Mouse (Mus musculus): ENCODE results near the gene Pltp.

DNA sequence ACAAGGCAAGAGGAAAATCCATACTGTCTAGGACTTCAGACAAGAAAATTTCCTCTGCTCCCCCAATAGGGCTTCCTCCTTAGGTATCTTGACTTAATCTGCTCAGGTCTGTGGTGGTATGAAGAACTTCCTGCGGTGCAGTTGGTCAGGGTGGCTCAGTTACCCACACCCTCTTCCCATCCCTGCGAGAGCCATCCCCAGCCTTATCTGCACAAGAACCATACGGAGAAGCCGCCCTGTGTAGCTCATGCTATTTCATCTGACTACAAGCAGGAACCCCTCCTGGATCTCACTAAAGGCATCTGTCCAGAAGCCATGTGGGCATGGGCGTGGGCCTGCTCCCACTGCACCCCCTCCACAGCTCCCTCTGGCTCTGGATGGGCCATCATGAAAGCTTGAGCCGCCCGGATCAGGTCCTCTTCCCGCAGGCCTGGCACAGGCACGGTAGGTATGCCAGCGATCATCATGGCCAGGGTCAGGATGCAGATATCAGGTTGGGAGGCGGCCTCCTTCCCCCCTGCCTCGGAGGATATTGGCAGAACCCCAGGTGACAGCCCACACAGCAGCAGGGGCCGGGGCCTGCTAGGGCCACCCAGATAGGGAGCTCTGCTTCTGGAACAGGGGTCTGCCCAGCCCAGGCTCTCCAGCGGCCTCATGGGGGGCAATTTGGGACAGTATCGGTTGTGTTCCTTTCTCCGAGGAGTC, 30.2 kb downstream of the Pltp start:
- TF ChIP-seq CTCF (IDR thresholded peaks at IDR 0.05) (no peak), EP300 (IDR thresholded peaks at IDR 0.05) (no peak)
